Mouse (Mus musculus): ENCODE measurements around the gene Pigz. TPM values are rescaled to one million over a fixed set of nuclear protein-coding genes. Genes with fewer than 3 reads are reported as not detected.

The Pigz gene
- total and polyA plus RNA-seq, 3 experiments, result 0.23 to 0.28 TPM; not detected in 1

DNA sequence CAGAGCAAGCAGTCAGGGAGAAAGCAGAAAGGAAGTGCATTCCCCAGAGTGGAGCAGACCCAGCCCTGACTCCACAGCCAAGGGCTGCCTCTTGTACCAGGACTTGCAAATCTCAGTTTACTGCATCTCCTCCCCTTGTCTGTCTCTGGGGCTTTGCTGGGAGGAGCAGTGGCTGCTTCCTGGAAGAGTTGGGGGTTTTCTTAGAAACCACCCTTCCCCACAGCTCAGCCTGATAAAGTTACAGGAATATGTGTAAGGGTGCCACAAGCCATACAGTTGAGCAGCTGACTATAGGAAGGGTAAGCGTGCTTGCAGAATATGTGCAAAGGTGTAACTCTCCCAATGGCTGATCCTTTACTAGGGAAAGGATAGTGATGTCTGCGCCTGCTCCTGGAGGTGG lies 6.9 kb downstream of the Pigz start:
- DNase-seq (ENCODE audit: low read depth, low spot score), result peak; percentile 81

DNA sequence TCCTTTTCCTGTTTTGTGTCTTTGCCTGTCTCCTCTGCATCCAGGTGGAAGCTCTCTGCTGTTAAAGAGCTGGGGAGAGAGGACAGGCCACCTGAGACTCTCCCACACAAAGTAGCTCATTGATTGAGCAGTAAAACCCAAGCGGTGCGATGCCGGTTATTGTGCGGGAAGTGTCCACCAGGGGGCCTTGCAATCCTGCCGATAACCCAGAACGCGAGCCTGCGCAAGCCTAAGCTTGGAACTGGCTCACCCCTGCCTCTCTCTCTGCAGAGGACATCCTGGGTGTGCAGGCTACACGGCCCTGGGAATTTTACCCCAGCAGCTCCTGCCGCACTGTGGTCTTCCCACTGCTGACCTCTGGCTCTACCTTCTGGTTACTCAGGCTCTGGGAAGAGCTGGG lies 10.3 kb downstream of the Pigz start:
- TF ChIP-seq MEF2A (IDR thresholded peaks at IDR 0.05; ENCODE audit: extremely low read depth, insufficient replicate concordance, low read depth, low read length, poor library complexity, severe bottlenecking), result no peak
- no peak for TF ChIP-seq ZKSCAN1 (IDR thresholded peaks at IDR 0.05; ENCODE audit: low read depth, low read length)
- peak; percentile 69 to 90 (median 80) for TF ChIP-seq CTCF (IDR thresholded peaks at IDR 0.05 in 2 of 3, conservative IDR thresholded peaks at IDR 0.05 in 1 of 3; ENCODE audit: control insufficient read depth in 1 of 3, insufficient read depth in 1 of 3, low read depth in 2 of 3, low read length in 3 of 3, poor library complexity in 1 of 3, severe bottlenecking in 1 of 3)
- no peak for TF ChIP-seq ZMIZ1 (IDR thresholded peaks at IDR 0.05; ENCODE audit: low read depth, low read length)
- TF ChIP-seq MYB (IDR thresholded peaks at IDR 0.05; ENCODE audit: low read depth, low read length), result no peak
- TF ChIP-seq JUND (IDR thresholded peaks at IDR 0.05; ENCODE audit: low read depth, low read length), result no peak
- peak; percentile 55 for TF ChIP-seq NRF1 (IDR thresholded peaks at IDR 0.05; ENCODE audit: insufficient read depth, low read depth, low read length, poor library complexity, severe bottlenecking)
- peak; percentile 66 for TF ChIP-seq SMC3 (IDR thresholded peaks at IDR 0.05; ENCODE audit: low read depth, low read length)
- no peak for TF ChIP-seq MAX (IDR thresholded peaks at IDR 0.05; ENCODE audit: low read length)
- no peak for TF ChIP-seq EP300 (IDR thresholded peaks at IDR 0.05; ENCODE audit: low read depth in 1 of 2, low read length in 2 of 2)
- TF ChIP-seq USF2 (IDR thresholded peaks at IDR 0.05; ENCODE audit: borderline replicate concordance in 1 of 2, insufficient read depth in 1 of 2, low read depth in 1 of 2, low read length in 2 of 2), result no peak
- peak; percentile 60 for TF ChIP-seq RAD21 (IDR thresholded peaks at IDR 0.05; ENCODE audit: low read depth, low read length)
- TF ChIP-seq ZC3H11A (IDR thresholded peaks at IDR 0.05; ENCODE audit: low read depth, low read length), result 0 out of 2 replicates have a peak, but pooled peaks have one; percentile 29
- Histone ChIP-seq H3K27ac (ENCODE audit: control insufficient read depth, low read depth, low read length) (no peak overlapping the region), H3K4me3 (ENCODE audit: control insufficient read depth in 1 of 2, insufficient read depth in 1 of 2, low read depth in 2 of 2, low read length in 2 of 2) (no peak overlapping the region), H3K9ac (ENCODE audit: control insufficient read depth, low read depth, low read length, poor library complexity, severe bottlenecking) (no peak overlapping the region), H3K79me2 (ENCODE audit: control insufficient read depth, insufficient read depth, low read length, poor library complexity) (peaks cover 29% of the 10 kb centered on the region), H3K4me1 (ENCODE audit: control insufficient read depth in 1 of 2, insufficient read depth in 2 of 2, low read length in 2 of 2) (peaks cover 2 to 18% of the 10 kb centered on the region in 2 experiments), H3K9me3 (replicated peaks; ENCODE audit: insufficient read depth, low read length) (no peaks in the 10 kb centered on the region), H3K27me3 (ENCODE audit: control insufficient read depth in 1 of 2, insufficient read depth in 2 of 2, low read length in 2 of 2) (no peaks in the 10 kb centered on the region), H3K36me3 (ENCODE audit: control insufficient read depth in 1 of 2, insufficient read depth in 2 of 2, low read length in 2 of 2) (peaks cover 0 to 6% of the 10 kb centered on the region in 2 experiments; a peak in 1 of 4 replicates)
- peak; percentile 80 for DNase-seq (ENCODE audit: low read depth, low spot score)

More for the DNA sequence above, 6.9 kb downstream of the Pigz start:
- H3K9ac ChIP-seq (ENCODE audit: control insufficient read depth, low read depth, low read length, poor library complexity, severe bottlenecking), result peak overlapping the region; percentile 33; the same call in 1 of the 2 replicates
- no peak overlapping the region for H3K4me3 ChIP-seq (ENCODE audit: control insufficient read depth in 1 of 2, insufficient read depth in 1 of 2, low read depth in 2 of 2, low read length in 2 of 2)
- no peaks in the 10 kb centered on the region for H3K27me3 ChIP-seq (ENCODE audit: control insufficient read depth in 1 of 2, insufficient read depth in 2 of 2, low read length in 2 of 2)
- TF ChIP-seq POLR2AphosphoS2 (IDR thresholded peaks at IDR 0.05; ENCODE audit: low read length) (no peak), RCOR1 (IDR thresholded peaks at IDR 0.05; ENCODE audit: low read depth, low read length) (peak; percentile 75), GABPA (IDR thresholded peaks at IDR 0.05; ENCODE audit: low read depth, low read length) (no peak), MEF2A (IDR thresholded peaks at IDR 0.05; ENCODE audit: extremely low read depth, insufficient replicate concordance, low read depth, low read length, poor library complexity, severe bottlenecking) (no peak), MYC (IDR thresholded peaks at IDR 0.05; ENCODE audit: low read depth, low read length) (no peak), CHD2 (IDR thresholded peaks at IDR 0.05; ENCODE audit: low read length) (no peak), GATA1 (IDR thresholded peaks at IDR 0.05; ENCODE audit: low read depth, low read length) (0 out of 2 replicates have a peak, but pooled peaks have one; percentile 10), USF2 (IDR thresholded peaks at IDR 0.05; ENCODE audit: borderline replicate concordance in 1 of 2, insufficient read depth in 1 of 2, low read depth in 1 of 2, low read length in 2 of 2) (no peak), TCF12 (IDR thresholded peaks at IDR 0.05; ENCODE audit: low read depth, low read length) (no peak), SIN3A (IDR thresholded peaks at IDR 0.05; ENCODE audit: low read length) (peak; percentile 42; the same call in 1 of the 2 replicates), ZKSCAN1 (IDR thresholded peaks at IDR 0.05; ENCODE audit: low read depth, low read length) (no peak), NRF1 (IDR thresholded peaks at IDR 0.05; ENCODE audit: insufficient read depth, low read depth, low read length, poor library complexity, severe bottlenecking) (peak; percentile 36; the same call in 1 of the 2 replicates), KAT2A (conservative IDR thresholded peaks at IDR 0.05; ENCODE audit: low read depth, low read length) (no peak), E2F4 (IDR thresholded peaks at IDR 0.05; ENCODE audit: borderline replicate concordance, low read depth, low read length) (0 out of 2 replicates have a peak, but pooled peaks have one; percentile 40), SMC3 (IDR thresholded peaks at IDR 0.05; ENCODE audit: low read depth, low read length) (no peak), ETS1 (IDR thresholded peaks at IDR 0.05; ENCODE audit: low read depth, low read length) (peak; percentile 16; the same call in 1 of the 2 replicates)
- H3K79me2 ChIP-seq (ENCODE audit: control insufficient read depth, insufficient read depth, low read length, poor library complexity), result peaks cover under 1% of the 10 kb centered on the region
- no peaks in the 10 kb centered on the region for H3K9me3 ChIP-seq (replicated peaks; ENCODE audit: insufficient read depth, low read length)
- H3K4me1 ChIP-seq (ENCODE audit: control insufficient read depth in 1 of 2, insufficient read depth in 2 of 2, low read length in 2 of 2), result peaks cover 0 to 11% of the 10 kb centered on the region in 2 experiments; a peak in 3 of 4 replicates
- peaks cover 0 to 4% of the 10 kb centered on the region in 2 experiments; a peak in 1 of 4 replicates for H3K36me3 ChIP-seq (ENCODE audit: control insufficient read depth in 1 of 2, insufficient read depth in 2 of 2, low read length in 2 of 2)
- H3K27ac ChIP-seq (ENCODE audit: control insufficient read depth, low read depth, low read length), result peak overlapping the region; percentile 59

Data from MEL (cell line).